Mouse (Mus musculus): ENCODE measurements around the gene Ascl5. TPM values are rescaled to one million over a fixed set of nuclear protein-coding genes. Genes with fewer than 3 reads are reported as not detected.
A peak's percentile ranks its signal among the peaks of the same experiment; 100 is the strongest.

Ascl5 gene
- polyA plus RNA-seq, 2 experiments = 0.18 TPM; not detected in 1

GRCm38 (mm10) chr1:136040452-136040851, 10.2 kb upstream of the Ascl5 start:
- 13% methylated on average over 11 of the region's 11 CpGs for WGBS
- Histone ChIP-seq H3K4me2 (replicated peaks; ENCODE audit: low read depth, low read length, severe bottlenecking) (no peak overlapping the region), H3K4me3 (replicated peaks; ENCODE audit: low read length) (no peak overlapping the region), H3K4me1 (ENCODE audit: control insufficient read depth, insufficient read depth, low read length) (peaks cover 11% of the 10 kb centered on the region), H3K27ac (replicated peaks; ENCODE audit: low read depth, low read length) (no peak overlapping the region), H3K36me3 (ENCODE audit: control insufficient read depth, insufficient read depth, low read length) (peaks cover 3% of the 10 kb centered on the region; the same call in 1 of the 2 replicates), H3K27me3 (ENCODE audit: control insufficient read depth, insufficient read depth, low read length) (no peaks in the 10 kb centered on the region), H3K9me3 (ENCODE audit: control insufficient read depth, low read length) (no peaks in the 10 kb centered on the region), H3K9ac (ENCODE audit: low read depth, low read length, severe bottlenecking) (no peak overlapping the region)
- TF ChIP-seq POLR2A (IDR thresholded peaks at IDR 0.05; ENCODE audit: borderline replicate concordance, extremely low read depth, insufficient read depth, insufficient read length) = no peak
- no peak for ATAC-seq (ENCODE audit: low FRiP score, low read depth)
- DNase-seq (ENCODE audit: low spot score) = no peak

GRCm38 (mm10) chr1:136040874-136041273, 9.7 kb upstream of the Ascl5 start:
- WGBS = 24% methylated on average over 4 of the region's 4 CpGs
- DNase-seq (ENCODE audit: low spot score) (no peak), ATAC-seq (ENCODE audit: low FRiP score, low read depth) (no peak)
- Histone ChIP-seq H3K27me3 (ENCODE audit: control insufficient read depth, insufficient read depth, low read length) (no peaks in the 10 kb centered on the region), H3K4me2 (replicated peaks; ENCODE audit: low read depth, low read length, severe bottlenecking) (no peak overlapping the region), H3K9me3 (ENCODE audit: control insufficient read depth, low read length) (no peaks in the 10 kb centered on the region), H3K27ac (replicated peaks; ENCODE audit: low read depth, low read length) (no peak overlapping the region), H3K9ac (ENCODE audit: low read depth, low read length, severe bottlenecking) (no peak overlapping the region), H3K36me3 (ENCODE audit: control insufficient read depth, insufficient read depth, low read length) (no peaks in the 10 kb centered on the region), H3K4me3 (replicated peaks; ENCODE audit: low read length) (no peak overlapping the region), H3K4me1 (ENCODE audit: control insufficient read depth, insufficient read depth, low read length) (peaks cover 11% of the 10 kb centered on the region)
- TF ChIP-seq POLR2A (IDR thresholded peaks at IDR 0.05; ENCODE audit: borderline replicate concordance, extremely low read depth, insufficient read depth, insufficient read length) = no peak

- Histone ChIP-seq H3K27me3 (ENCODE audit: control insufficient read depth, insufficient read depth, low read length) (peaks cover 22% of the 10 kb centered on the region), H3K4me2 (replicated peaks; ENCODE audit: low read depth, low read length, severe bottlenecking) (no peak overlapping the region), H3K27ac (replicated peaks; ENCODE audit: low read depth, low read length) (no peak overlapping the region), H3K4me1 (ENCODE audit: control insufficient read depth, insufficient read depth, low read length) (peaks cover 8% of the 10 kb centered on the region), H3K4me3 (replicated peaks; ENCODE audit: low read length) (no peak overlapping the region), H3K36me3 (ENCODE audit: control insufficient read depth, insufficient read depth, low read length) (no peaks in the 10 kb centered on the region), H3K9ac (ENCODE audit: low read depth, low read length, severe bottlenecking) (no peak overlapping the region), H3K9me3 (ENCODE audit: control insufficient read depth, low read length) (no peaks in the 10 kb centered on the region)
- no peak for ATAC-seq (ENCODE audit: low FRiP score, low read depth)
- no peak for TF ChIP-seq POLR2A (IDR thresholded peaks at IDR 0.05; ENCODE audit: borderline replicate concordance, extremely low read depth, insufficient read depth, insufficient read length)
- peak; percentile 83 for DNase-seq (ENCODE audit: low spot score)
- WGBS = 12% methylated on average over 4 of the region's 4 CpGs
Observed at GRCm38 (mm10) chr1:136045774-136046173, 4.8 kb upstream of the Ascl5 start.

- WGBS = 9% methylated on average over 2 of the region's 2 CpGs
Observed at GRCm38 (mm10) chr1:136047432-136047831, 3.2 kb upstream of the Ascl5 start.

GRCm38 (mm10) chr1:136047894-136048293, 2.7 kb upstream of the Ascl5 start:
- 72% methylated on average over 9 of the region's 9 CpGs for WGBS
- DNase-seq (ENCODE audit: low spot score) (no peak), ATAC-seq (ENCODE audit: low FRiP score, low read depth) (no peak)
- Histone ChIP-seq H3K4me2 (replicated peaks; ENCODE audit: low read depth, low read length, severe bottlenecking) (no peak overlapping the region), H3K4me1 (ENCODE audit: control insufficient read depth, insufficient read depth, low read length) (peaks cover 4% of the 10 kb centered on the region; the same call in 1 of the 2 replicates), H3K36me3 (ENCODE audit: control insufficient read depth, insufficient read depth, low read length) (no peaks in the 10 kb centered on the region), H3K9me3 (ENCODE audit: control insufficient read depth, low read length) (no peaks in the 10 kb centered on the region), H3K27ac (replicated peaks; ENCODE audit: low read depth, low read length) (no peak overlapping the region), H3K9ac (ENCODE audit: low read depth, low read length, severe bottlenecking) (no peak overlapping the region), H3K4me3 (replicated peaks; ENCODE audit: low read length) (no peak overlapping the region), H3K27me3 (ENCODE audit: control insufficient read depth, insufficient read depth, low read length) (peaks cover 31% of the 10 kb centered on the region)
- no peak for TF ChIP-seq POLR2A (IDR thresholded peaks at IDR 0.05; ENCODE audit: borderline replicate concordance, extremely low read depth, insufficient read depth, insufficient read length)

More at GRCm38 (mm10) chr1:136047432-136047831, 3.2 kb upstream of the Ascl5 start:
- Histone ChIP-seq H3K4me3 (replicated peaks; ENCODE audit: low read length) (no peak overlapping the region), H3K36me3 (ENCODE audit: control insufficient read depth, insufficient read depth, low read length) (no peaks in the 10 kb centered on the region), H3K4me1 (ENCODE audit: control insufficient read depth, insufficient read depth, low read length) (peaks cover 4% of the 10 kb centered on the region; the same call in 1 of the 2 replicates), H3K9ac (ENCODE audit: low read depth, low read length, severe bottlenecking) (no peak overlapping the region), H3K27ac (replicated peaks; ENCODE audit: low read depth, low read length) (no peak overlapping the region), H3K4me2 (replicated peaks; ENCODE audit: low read depth, low read length, severe bottlenecking) (no peak overlapping the region), H3K27me3 (ENCODE audit: control insufficient read depth, insufficient read depth, low read length) (peaks cover 29% of the 10 kb centered on the region), H3K9me3 (ENCODE audit: control insufficient read depth, low read length) (no peaks in the 10 kb centered on the region)
- DNase-seq (ENCODE audit: low spot score) = no peak
- TF ChIP-seq POLR2A (IDR thresholded peaks at IDR 0.05; ENCODE audit: borderline replicate concordance, extremely low read depth, insufficient read depth, insufficient read length) = no peak
- ATAC-seq (ENCODE audit: low FRiP score, low read depth) = no peak

- no peaks in the 10 kb centered on the region for H3K36me3 ChIP-seq (ENCODE audit: control insufficient read depth, insufficient read depth, low read length)
- H3K4me3 ChIP-seq (replicated peaks; ENCODE audit: low read length) = peak overlapping the region; percentile 33
- no peaks in the 10 kb centered on the region for H3K9me3 ChIP-seq (ENCODE audit: control insufficient read depth, low read length)
- peak overlapping the region; percentile 1; the same call in 1 of the 2 replicates for H3K9ac ChIP-seq (ENCODE audit: low read depth, low read length, severe bottlenecking)
- under 1% methylated on average over 31 of the region's 36 CpGs for WGBS
- H3K4me1 ChIP-seq (ENCODE audit: control insufficient read depth, insufficient read depth, low read length) = peaks cover 4% of the 10 kb centered on the region; the same call in 1 of the 2 replicates
- peak overlapping the region; percentile 50 for H3K4me2 ChIP-seq (replicated peaks; ENCODE audit: low read depth, low read length, severe bottlenecking)
- no peak for DNase-seq (ENCODE audit: low spot score)
- TF ChIP-seq POLR2A (IDR thresholded peaks at IDR 0.05; ENCODE audit: borderline replicate concordance, extremely low read depth, insufficient read depth, insufficient read length) = no peak
- peaks cover 33% of the 10 kb centered on the region for H3K27me3 ChIP-seq (ENCODE audit: control insufficient read depth, insufficient read depth, low read length)
- ATAC-seq (ENCODE audit: low FRiP score, low read depth) = peak; percentile 10; the same call in 1 of the 2 replicates
- H3K27ac ChIP-seq (replicated peaks; ENCODE audit: low read depth, low read length) = no peak overlapping the region
Observed at GRCm38 (mm10) chr1:136051013-136051315, 360 bp downstream of the Ascl5 start.

All from limb, embryonic 14.5 days (tissue).